Mouse (Mus musculus) mouse embryonic stem cell (cell line): Measurements from ENCODE around the gene Slc36a1.

Source experiments
- in situ Hi-C, 2 experiments: fragments of 300-500 bp; cut with MboI; formaldehyde crosslinking; loops; 1 replicate in 1 of 2; 3 replicates in 1 of 2; pipeline ENCODE4 v1.14.3; 2019 to 2020; ENCODE audit warnings: low sequenced_read_pairs in 2 of 2, low pct_unique_long_range_greater_than_20kb in 1 of 2, mixed read lengths in 1 of 2; ENCODE audit not compliant: unreplicated experiment in 1 of 2

Slc36a1 gene

DNA sequence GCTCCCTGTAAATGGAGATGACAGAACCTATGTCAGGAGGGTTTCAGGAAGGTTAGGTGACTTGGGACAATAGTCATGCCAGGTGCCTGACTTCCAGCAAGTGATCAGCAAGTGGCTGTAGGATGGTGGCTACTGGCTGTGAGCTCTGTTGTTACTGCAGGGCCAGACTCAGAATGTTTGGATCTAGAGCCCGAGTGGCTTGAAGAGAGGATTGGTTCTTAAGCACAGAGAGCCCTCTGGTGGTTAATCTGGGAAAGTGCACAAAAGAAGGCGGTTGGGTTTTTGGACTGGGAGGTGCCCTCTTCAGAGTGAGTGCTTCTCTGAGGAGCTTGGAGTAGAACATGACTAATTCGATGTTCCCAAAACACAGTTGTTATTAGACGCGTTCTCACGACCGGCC lies 36.4 kb downstream of the Slc36a1 start:
- in situ Hi-C loops: no loop called here

DNA sequence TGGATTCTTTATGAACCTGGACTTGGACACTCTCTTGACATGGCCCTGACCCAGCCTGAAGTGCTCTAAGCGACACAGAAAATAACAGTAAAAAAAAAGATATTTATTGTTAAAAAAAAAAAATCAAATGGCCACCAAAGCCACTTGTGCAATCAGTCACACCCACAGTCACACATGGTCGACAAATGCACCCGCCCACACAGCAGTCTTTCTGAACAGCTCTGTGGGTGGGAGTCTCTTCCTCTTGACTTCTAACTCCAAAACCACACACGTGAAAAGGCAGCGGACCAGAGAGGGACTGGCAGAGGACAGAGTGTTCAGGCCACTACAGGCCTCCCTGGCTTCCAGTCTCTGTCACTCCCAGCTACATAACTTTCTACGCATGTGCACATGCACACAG lies 46.4 kb downstream of the Slc36a1 start:
- in situ Hi-C loops: no loop called here

DNA sequence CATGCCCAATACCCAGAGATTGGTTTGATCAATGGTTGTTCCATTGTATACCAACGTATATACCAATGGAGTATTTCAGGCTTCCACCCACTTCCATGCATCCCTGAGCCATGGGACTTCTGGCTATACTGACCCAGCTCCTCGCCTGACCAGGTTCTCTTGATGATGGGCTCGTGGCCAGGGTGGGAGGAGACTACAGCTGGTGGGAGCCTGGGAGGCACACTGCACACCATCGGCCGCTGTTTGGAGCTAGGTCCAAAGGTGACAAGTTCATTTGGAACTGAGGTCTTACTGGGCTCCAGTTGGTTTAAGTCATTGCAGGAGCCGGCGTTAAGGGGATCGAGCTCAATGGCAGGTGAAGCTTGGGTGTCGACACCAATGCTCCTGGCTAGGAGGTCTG lies 49.2 kb downstream of the Slc36a1 start:
- in situ Hi-C loops: no loop called here

DNA sequence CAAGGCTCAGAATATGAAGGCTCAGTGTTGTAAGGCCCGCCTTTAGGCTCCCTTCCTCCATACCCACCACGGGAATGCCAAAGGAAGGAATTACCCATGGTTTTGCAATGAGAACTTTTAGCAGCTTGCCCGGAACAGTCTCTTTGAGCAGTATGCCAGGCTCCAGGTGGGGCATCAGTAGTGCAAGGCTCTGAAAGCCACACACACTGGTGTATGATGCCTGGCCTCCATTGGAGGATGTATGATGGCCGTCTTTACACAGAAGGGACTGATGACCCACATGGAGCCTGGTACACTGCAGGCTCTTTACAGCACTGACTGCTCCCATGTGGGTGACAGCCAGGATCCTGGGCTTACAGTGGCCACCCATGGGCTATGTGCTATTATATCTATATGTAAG lies 57.0 kb downstream of the Slc36a1 start:
- in situ Hi-C loops: no loop called here

- in situ Hi-C loops: no loop called here
Measured at GRCm38 (mm10) chr11:55262000-55262399, 57.9 kb downstream of the Slc36a1 start.

- in situ Hi-C loops: no loop called here
Measured at GRCm38 (mm10) chr11:55264318-55264717, 60.2 kb downstream of the Slc36a1 start.

DNA sequence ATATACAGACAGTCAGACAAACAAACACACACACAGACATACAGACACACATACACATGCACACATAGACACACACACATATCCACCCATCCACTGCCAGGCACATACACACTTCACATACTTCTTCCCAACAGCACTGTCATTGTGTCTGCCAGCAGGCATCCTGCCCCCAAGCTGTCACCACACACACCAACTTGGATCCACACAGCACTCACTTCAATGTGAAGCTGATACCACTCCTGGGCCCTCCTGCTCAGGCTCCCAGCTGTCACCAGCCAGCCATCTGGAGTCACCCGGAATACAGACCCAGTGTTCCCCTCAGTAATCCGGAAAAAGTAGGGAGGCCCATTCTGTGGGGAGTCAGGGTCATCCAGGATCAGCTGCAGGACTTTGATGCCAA lies 61.5 kb downstream of the Slc36a1 start:
- in situ Hi-C loops: no loop called here

GRCm38 (mm10) chr11:55268580-55268979 lies 64.4 kb downstream of the Slc36a1 start:
- in situ Hi-C loops: no loop called here

GRCm38 (mm10) chr11:55274756-55275155 lies 70.6 kb downstream of the Slc36a1 start:
- in situ Hi-C loops: no loop called here
